Mouse (Mus musculus) heart, embryonic 13.5 days (tissue): ENCODE data around the gene Gm7075. TPM values are rescaled to one million over a fixed set of nuclear protein-coding genes. Genes with fewer than 3 reads are reported as not detected.

Experiments
- ATAC-seq: fragments of 200-750 bp; cut with Nextera tagmentation; 2 replicates; pipeline ENCODE4 v1.8.0; 2017; ENCODE audit warnings: moderate TSS enrichment; ENCODE audit not compliant: insufficient number of reproducible peaks, low FRiP score, low TSS enrichment; ENCODE audit errors: extremely low read depth
- H3K27ac ChIP-seq: fragments of 300-500 bp; sonication (generic); replicated peaks from 2 replicates; pipeline ENCODE4 v1.5.1; 2015; ENCODE audit warnings: moderate library complexity, mild to moderate bottlenecking, inconsistent platforms
- H3K27me3 ChIP-seq: fragments of 300-500 bp; sonication (generic); replicated peaks from 2 replicates; pipeline ENCODE4 v1.6.1; 2015; ENCODE audit warnings: mild to moderate bottlenecking, inconsistent platforms
- H3K36me3 ChIP-seq: fragments of 300-500 bp; sonication (generic); 2 replicates; pipeline ENCODE4 v1.6.1; 2015; ENCODE audit warnings: mild to moderate bottlenecking, inconsistent platforms
- H3K4me1 ChIP-seq: fragments of 300-500 bp; sonication (generic); 2 replicates; pipeline ENCODE4 v1.6.1; 2015; ENCODE audit warnings: inconsistent platforms
- H3K4me2 ChIP-seq: fragments of 300-500 bp; sonication (generic); 2 replicates; pipeline ENCODE4 v1.6.1; 2015; ENCODE audit warnings: inconsistent platforms, mild to moderate bottlenecking, moderate library complexity
- H3K4me3 ChIP-seq: fragments of 300-500 bp; sonication (generic); 2 replicates; pipeline ENCODE4 v1.5.1; 2015; ENCODE audit warnings: moderate library complexity, mild to moderate bottlenecking, inconsistent platforms
- H3K9ac ChIP-seq: fragments of 300-500 bp; sonication (generic); 2 replicates; pipeline ENCODE4 v1.6.1; 2015; ENCODE audit warnings: inconsistent platforms, mild to moderate bottlenecking, moderate library complexity
- H3K9me3 ChIP-seq: fragments of 300-500 bp; sonication (generic); 2 replicates; pipeline ENCODE4 v1.6.1; 2016; ENCODE audit warnings: inconsistent platforms
- WGBS: fragments of 180-500 bp; shearing (Covaris S2); methylation state at CpG from one replicate; pipeline ENCODE4 v1.1.7; 2015; ENCODE audit warnings: mixed read lengths; 5-methylcytosine and 5-hydroxymethylcytosine counted together
- polyA plus RNA-seq: library from polyadenylated mRNA; unstranded; fragments of >200 nt; fragmentation: Nextera tagmentation; extraction: Ambion mirVana; gene quantifications from 2 replicates; pipeline ENCODE4 v1.2.1, GENCODE M21; 2015

Gene Gm7075
- polyA plus RNA-seq, 1 experiment from 2014 or later, result not detected

- Histone ChIP-seq H3K27me3 (peaks cover 12% of the 10 kb centered on the region; the same call in 1 of the 2 replicates), H3K27ac (peak within 1 kb of the TSS; percentile 54; the same call in 1 of the 2 replicates), H3K4me2 (peak within 1 kb of the TSS; percentile 98), H3K4me3 (peak within 1 kb of the TSS; percentile 73), H3K9ac (peak within 1 kb of the TSS; percentile 87), H3K36me3 (no peaks in the 10 kb centered on the region), H3K4me1 (peaks cover 13% of the 10 kb centered on the region), H3K9me3 (no peaks in the 10 kb centered on the region)
- ATAC-seq, result peak; percentile 90
- under 1% methylated on average over 28 of the region's 28 CpGs for WGBS
These were observed 39.0 kb downstream of the Gm7075 start, which contains the start of gene Dnajc12 for GRCm38 (mm10) chr10:63382372-63383279. TSS of gene Dnajc12 (plus strand) at chr10:63382443.

GRCm38 (mm10) chr10:63381498-63382280 is 39.9 kb downstream of the Gm7075 start, which contains the start of gene Sirt1:
TSS of gene Sirt1 (minus strand) at chr10:63381704.
- H3K27me3 ChIP-seq, result peaks cover 12% of the 10 kb centered on the region; the same call in 1 of the 2 replicates
- peak within 1 kb of the TSS; percentile 87 for H3K9ac ChIP-seq
- ATAC-seq, result no peak
- H3K27ac ChIP-seq, result peak within 1 kb of the TSS; percentile 54; the same call in 1 of the 2 replicates
- no peaks in the 10 kb centered on the region for H3K36me3 ChIP-seq
- peaks cover 9% of the 10 kb centered on the region for H3K4me1 ChIP-seq
- peak within 1 kb of the TSS; percentile 98 for H3K4me2 ChIP-seq
- peak within 1 kb of the TSS; percentile 73 for H3K4me3 ChIP-seq
- H3K9me3 ChIP-seq, result no peaks in the 10 kb centered on the region
- 8% methylated on average over 24 of the region's 24 CpGs for WGBS

- H3K27me3 ChIP-seq, result peaks cover 12% of the 10 kb centered on the region; the same call in 1 of the 2 replicates
- no peak for ATAC-seq
- H3K9me3 ChIP-seq, result no peaks in the 10 kb centered on the region
- H3K4me2 ChIP-seq, result no peak overlapping the region
- H3K4me3 ChIP-seq, result no peak overlapping the region
- H3K27ac ChIP-seq, result no peak overlapping the region
- H3K36me3 ChIP-seq, result no peaks in the 10 kb centered on the region
- H3K9ac ChIP-seq, result no peak overlapping the region
- peaks cover 9% of the 10 kb centered on the region for H3K4me1 ChIP-seq
- 68% methylated on average over 6 of the region's 6 CpGs for WGBS
These were observed 42.5 kb downstream of the Gm7075 start for GRCm38 (mm10) chr10:63378948-63379680.

- Histone ChIP-seq H3K4me3 (no peak overlapping the region), H3K9ac (no peak overlapping the region), H3K27me3 (peaks cover 12% of the 10 kb centered on the region; the same call in 1 of the 2 replicates), H3K36me3 (no peaks in the 10 kb centered on the region), H3K27ac (no peak overlapping the region), H3K4me2 (0 out of 2 replicates have a peak overlapping the region, but pooled peaks have one; percentile 11), H3K4me1 (peaks cover 9% of the 10 kb centered on the region), H3K9me3 (no peaks in the 10 kb centered on the region)
- WGBS, result 19% methylated on average over 9 of the region's 9 CpGs
- no peak for ATAC-seq
These were observed 44.1 kb downstream of the Gm7075 start for GRCm38 (mm10) chr10:63377468-63377867.

GRCm38 (mm10) chr10:63376303-63376702 is 45.3 kb downstream of the Gm7075 start:
- 81% methylated on average over 5 of the region's 5 CpGs for WGBS
- peaks cover 2% of the 10 kb centered on the region for H3K4me1 ChIP-seq
- no peaks in the 10 kb centered on the region for H3K9me3 ChIP-seq
- H3K27ac ChIP-seq, result no peak overlapping the region
- H3K36me3 ChIP-seq, result no peaks in the 10 kb centered on the region
- no peak overlapping the region for H3K4me2 ChIP-seq
- H3K9ac ChIP-seq, result no peak overlapping the region
- ATAC-seq, result no peak
- no peak overlapping the region for H3K4me3 ChIP-seq
- peaks cover 8% of the 10 kb centered on the region; the same call in 1 of the 2 replicates for H3K27me3 ChIP-seq

Other genes with a start within 250 kb of the Gm7075 start
- gene Mypn, start 217.8 kb downstream of the Gm7075 start, polyA plus RNA-seq, result 4.7 and 5.3 TPM in 2 replicates
- 25.7 and 27.1 TPM in 2 replicates for gene Herc4, start 178.0 kb downstream of the Gm7075 start, polyA plus RNA-seq
- gene Sirt1, start 40.1 kb downstream of the Gm7075 start, polyA plus RNA-seq, result 2.3 and 3.3 TPM in 2 replicates
- 8.5 and 10.1 TPM in 2 replicates for gene Dnajc12, start 39.3 kb downstream of the Gm7075 start, polyA plus RNA-seq
- gene Ctnna3, start 8.3 kb upstream of the Gm7075 start, polyA plus RNA-seq, result 18.5 and 21.8 TPM in 2 replicates